Mouse (Mus musculus): ENCODE measurements around the gene Rbmxl1.
"Not testable (repeated sequence)": the region's sequence is repeated elsewhere in the genome, so short reads cannot be mapped to it uniquely, and the experiment has no call there.

- TF ChIP-seq POLR2A (IDR thresholded peaks at IDR 0.05; ENCODE audit: low read depth, low read length); CTCF (IDR thresholded peaks at IDR 0.05; ENCODE audit: extremely low read depth, insufficient read depth, insufficient read length, insufficient replicate concordance): not testable (repeated sequence)
Observed at GRCm38 (mm10) chr8:78496273-78496672, 12.4 kb downstream of the Rbmxl1 start.

All from spleen, adult 2 months (tissue).